In the genomic region with DNA sequence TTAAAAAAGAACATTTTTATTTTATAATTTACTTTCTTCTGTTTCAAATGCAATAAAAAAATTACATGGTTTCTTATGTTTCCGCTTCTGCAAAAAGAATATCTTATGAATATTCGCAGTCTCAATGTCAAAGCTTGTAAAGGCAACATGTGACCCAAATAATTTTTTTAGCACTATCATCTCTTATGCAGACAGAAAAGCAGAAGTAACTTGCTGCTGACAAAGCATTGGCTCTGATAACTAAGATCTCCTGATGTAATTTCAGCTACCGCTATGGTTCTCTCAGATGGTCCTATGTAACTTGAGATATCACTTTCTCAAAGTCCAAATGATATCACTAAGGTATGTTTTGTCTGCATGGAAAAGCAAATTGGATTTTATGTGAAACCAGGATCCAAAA, we compare ENCODE assay signal across 28 mouse cellular contexts.
"Had no signal": no experiment of that assay in that cellular context is flagged by ENCODE, and none has a peak within 500 bp of the region (broad histone marks: within the 10 kb centered on the region; RNA-seq: fewer than 3 reads in every experiment).

No protein-coding gene starts in this region.

- H3K36me3 ChIP-seq: heart, embryonic 13.5 days; heart, embryonic 15.5 days; hindbrain, embryonic 13.5 days; hindbrain, embryonic 15.5 days; kidney, embryonic 15.5 days; limb, embryonic 10.5 days; limb, embryonic 12.5 days; liver, embryonic 13.5 days; liver, embryonic 15.5 days had no signal

- H3K4me2 ChIP-seq: heart, embryonic 11.5 days; heart, embryonic 13.5 days; heart, embryonic 15.5 days; hindbrain, embryonic 13.5 days; hindbrain, embryonic 15.5 days; kidney, embryonic 15.5 days; limb, embryonic 12.5 days; liver, embryonic 11.5 days; liver, embryonic 13.5 days; liver, embryonic 15.5 days had no signal

- H3K27me3 ChIP-seq: heart, embryonic 13.5 days; heart, embryonic 15.5 days; hindbrain, embryonic 13.5 days; hindbrain, embryonic 15.5 days; kidney, embryonic 15.5 days; limb, embryonic 12.5 days; liver, embryonic 13.5 days; liver, embryonic 15.5 days had no signal

- H3K4me1 ChIP-seq: heart, embryonic 13.5 days; heart, embryonic 15.5 days; hindbrain, embryonic 13.5 days; hindbrain, embryonic 15.5 days; kidney, embryonic 15.5 days; limb, embryonic 10.5 days; limb, embryonic 12.5 days; liver, embryonic 13.5 days; liver, embryonic 15.5 days had no signal

- H3K27ac ChIP-seq: heart, adult 2 months; heart, embryonic 13.5 days; heart, embryonic 15.5 days; hindbrain, embryonic 13.5 days; hindbrain, embryonic 15.5 days; hindbrain, postnatal 0 days; kidney, embryonic 15.5 days; kidney, postnatal 0 days; limb, embryonic 10.5 days; limb, embryonic 12.5 days; liver, embryonic 13.5 days; liver, embryonic 15.5 days had no signal

- DNase-seq: gastrocnemius, postnatal 14 days; gastrocnemius, postnatal 36 days; heart, adult 11 months; heart, adult 2 months; heart, postnatal 14 days; heart, postnatal 36 days; kidney, adult 11 months; kidney, adult 2 months; kidney, adult 9 months; kidney, postnatal 14 days; kidney, postnatal 36 days; layer of hippocampus, adult 9-11 months; layer of hippocampus, postnatal 36 days; liver; liver, embryonic 13.5 days had no signal

- ATAC-seq: hindbrain, postnatal 0 days; intestine, embryonic 16.5 days had no signal

- H3K9ac ChIP-seq: heart, embryonic 13.5 days; heart, embryonic 15.5 days; hindbrain, embryonic 13.5 days; hindbrain, embryonic 15.5 days; kidney, embryonic 15.5 days; limb, embryonic 12.5 days; liver, embryonic 13.5 days; liver, embryonic 15.5 days had no signal

- H3K4me3 ChIP-seq: heart, adult 2 months; heart, embryonic 13.5 days; heart, embryonic 15.5 days; hindbrain, embryonic 13.5 days; hindbrain, embryonic 15.5 days; kidney, embryonic 15.5 days; limb, embryonic 10.5 days; limb, embryonic 12.5 days; liver, embryonic 13.5 days; liver, embryonic 15.5 days had no signal

- H3K9me3 ChIP-seq: heart, embryonic 13.5 days; heart, embryonic 15.5 days; hindbrain, embryonic 13.5 days; hindbrain, embryonic 15.5 days; kidney, embryonic 15.5 days; limb, embryonic 10.5 days; limb, embryonic 12.5 days; liver, embryonic 13.5 days; liver, embryonic 15.5 days had no signal
